Mouse (Mus musculus) adrenal gland, postnatal 25 days (tissue): Measurements from ENCODE around the gene Ccdc187. TPM values are rescaled to one million over a fixed set of nuclear protein-coding genes. Genes with fewer than 3 reads are reported as not detected.
A peak's percentile ranks its signal among the peaks of the same experiment; 100 is the strongest.

Experiments
- DNase-seq: peaks from one replicate; pipeline ENCODE4 v3.0.0; 2021; ENCODE audit warnings: mixed read lengths
- long read RNA-seq: library from polyadenylated mRNA; stranded (forward); transcript quantifications from one replicate; pipeline ENCODE4 v2.0.0, GENCODE M21; 2021
- total RNA-seq: library from RNA; stranded (reverse); gene quantifications from 2 replicates; pipeline ENCODE4 v1.2.3, GENCODE M21; 2021

Ccdc187 gene
- total RNA-seq = 0.62 and 1.5 TPM in 2 replicates
- long read RNA-seq = 0 reads

- DNase-seq = no peak
Observed at GRCm38 (mm10) chr2:26294457-26294856, at the start of gene Ccdc187. Gene Ccdc187, minus strand, starts transcription at chr2:26294557.

GRCm38 (mm10) chr2:26342609-26343490, 48.5 kb upstream of the Ccdc187 start:
- no peak for DNase-seq

GRCm38 (mm10) chr2:26342044-26342443, 47.7 kb upstream of the Ccdc187 start:
- DNase-seq = peak; percentile 42

- DNase-seq = no peak
Observed at GRCm38 (mm10) chr2:26341510-26341981, 47.2 kb upstream of the Ccdc187 start.

GRCm38 (mm10) chr2:26339204-26339551, 44.8 kb upstream of the Ccdc187 start:
- DNase-seq = peak; percentile 67

- DNase-seq = no peak
Observed at GRCm38 (mm10) chr2:26338302-26339203, 44.2 kb upstream of the Ccdc187 start.

GRCm38 (mm10) chr2:26330702-26331101, 36.3 kb upstream of the Ccdc187 start:
- no peak for DNase-seq

- no peak for DNase-seq
Observed at GRCm38 (mm10) chr2:26330056-26330468, 35.7 kb upstream of the Ccdc187 start.

GRCm38 (mm10) chr2:26329402-26329801, 35.0 kb upstream of the Ccdc187 start:
- peak; percentile 77 for DNase-seq

- DNase-seq = no peak
Observed at GRCm38 (mm10) chr2:26327852-26328251, 33.5 kb upstream of the Ccdc187 start.

- DNase-seq = peak; percentile 74
Observed at GRCm38 (mm10) chr2:26325386-26326181, 31.2 kb upstream of the Ccdc187 start.

- DNase-seq = peak; percentile 52
Observed at GRCm38 (mm10) chr2:26324917-26325316, 30.6 kb upstream of the Ccdc187 start.

- DNase-seq = no peak
Observed at GRCm38 (mm10) chr2:26323589-26324325, 29.4 kb upstream of the Ccdc187 start.

GRCm38 (mm10) chr2:26320245-26321185, 26.2 kb upstream of the Ccdc187 start:
- no peak for DNase-seq

- no peak for DNase-seq
Observed at GRCm38 (mm10) chr2:26319519-26320244, 25.3 kb upstream of the Ccdc187 start.

GRCm38 (mm10) chr2:26319109-26319508, 24.8 kb upstream of the Ccdc187 start:
- DNase-seq = no peak

- DNase-seq = no peak
Observed at GRCm38 (mm10) chr2:26317991-26318672, 23.8 kb upstream of the Ccdc187 start.

- no peak for DNase-seq
Observed at GRCm38 (mm10) chr2:26317371-26317770, 23.0 kb upstream of the Ccdc187 start.
